Mouse (Mus musculus): ENCODE measurements around the gene Rbm47. TPM values are rescaled to one million over a fixed set of nuclear protein-coding genes. Genes with fewer than 3 reads are reported as not detected.
"Not testable (repeated sequence)": the region's sequence is repeated elsewhere in the genome, so short reads cannot be mapped to it uniquely, and the experiment has no call there.

The Rbm47 gene
- total and polyA plus RNA-seq, 3 experiments, result 78.8 to 121 (median 84.7) TPM

DNA sequence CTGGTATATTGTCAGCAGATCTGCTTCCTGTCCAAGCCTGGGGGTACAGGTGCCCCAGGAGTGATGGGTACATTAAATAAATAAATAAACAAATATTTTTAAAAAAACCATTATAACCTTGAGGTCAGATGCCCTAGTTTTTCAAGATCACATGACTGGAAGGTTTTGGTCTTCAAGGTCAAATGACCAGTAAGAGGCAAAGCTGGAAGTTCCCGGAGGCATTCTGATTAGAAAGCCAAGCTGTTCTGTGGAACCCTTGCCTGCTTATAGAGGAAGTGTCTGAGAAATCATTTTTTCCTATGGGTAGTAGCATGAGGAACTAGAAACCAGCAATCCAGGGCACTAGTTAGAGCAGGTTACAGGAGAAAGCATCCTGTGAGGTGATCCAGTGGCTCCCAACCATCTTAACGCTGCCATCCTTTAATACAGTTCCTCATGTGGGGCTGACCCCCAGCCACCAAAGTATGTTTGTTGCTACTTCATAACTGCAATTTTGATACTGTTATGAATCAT, 157.4 kb downstream of the Rbm47 start:
- no peak for DNase-seq

DNA sequence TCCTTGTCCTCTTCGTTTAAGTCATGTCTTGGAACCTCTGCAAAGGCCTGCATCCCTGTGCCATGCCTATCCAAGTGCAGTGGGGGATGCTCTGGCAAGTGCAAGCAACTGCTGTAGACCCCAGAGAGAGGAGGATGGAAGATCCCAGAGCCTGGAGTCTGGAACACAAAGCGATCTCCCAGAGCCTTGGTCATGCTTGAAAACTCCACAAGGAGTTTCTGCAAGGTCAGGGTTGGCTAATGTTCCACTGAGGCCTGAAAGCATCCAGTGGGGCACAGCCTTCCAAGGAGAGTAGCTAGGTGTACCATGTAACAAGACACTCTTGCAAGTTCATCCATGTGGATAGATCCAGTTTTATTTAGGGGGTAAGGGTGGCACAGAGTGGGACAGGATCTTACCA, 158.5 kb downstream of the Rbm47 start:
- DNase-seq, result no peak

DNA sequence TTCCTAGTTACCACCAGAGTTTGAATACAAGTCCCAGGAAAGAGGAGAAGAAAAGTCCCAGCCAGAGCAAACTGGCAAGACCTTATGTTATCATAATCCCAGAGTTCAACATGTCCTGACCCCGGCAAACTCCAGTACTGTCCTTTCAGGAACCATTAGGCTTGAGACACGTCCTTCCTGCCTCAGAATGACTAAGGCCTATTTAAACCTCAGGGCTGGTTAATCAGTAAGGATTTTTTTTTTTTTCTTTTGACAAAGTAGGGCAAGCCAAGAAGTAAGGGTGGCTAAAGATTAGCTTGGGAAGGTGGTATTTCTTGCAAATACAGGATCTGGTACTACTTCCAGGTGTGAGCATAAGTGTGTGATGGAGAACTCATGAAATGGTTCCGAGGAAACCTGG, 158.9 kb downstream of the Rbm47 start:
- no peak for DNase-seq

DNA sequence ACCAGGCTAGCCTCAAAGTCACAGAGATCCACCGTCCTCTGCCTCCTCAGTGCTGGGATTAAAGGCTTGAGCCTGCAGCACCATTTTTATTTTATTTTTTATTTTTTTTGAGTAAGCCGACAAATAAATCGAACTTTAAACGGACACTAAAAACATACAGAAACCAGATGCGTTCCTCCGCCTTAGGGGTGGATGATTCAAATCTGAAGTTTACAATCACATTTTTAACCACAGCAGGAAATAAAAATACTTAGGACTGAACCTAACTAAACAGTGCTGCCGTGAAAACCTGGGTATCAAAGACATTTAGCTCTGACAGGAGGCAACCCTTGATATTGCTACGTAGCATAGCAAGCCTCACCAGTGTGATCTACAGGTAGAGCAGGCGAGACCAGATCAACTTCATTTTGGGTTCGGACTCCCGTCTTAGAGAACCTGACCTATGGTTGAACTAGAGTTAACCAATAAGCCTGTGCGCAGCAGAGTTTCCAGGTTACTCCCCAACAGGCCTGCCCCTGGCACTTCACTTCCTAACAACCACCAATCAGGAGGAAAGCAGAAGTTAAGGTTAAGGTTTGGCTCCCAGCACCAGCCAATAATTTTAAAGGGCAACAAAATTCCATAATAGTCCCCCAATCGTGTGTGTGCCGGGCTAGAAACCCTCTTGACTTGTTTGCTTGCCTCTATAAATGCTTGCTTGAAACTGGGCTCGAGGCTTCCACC, 164.5 kb downstream of the Rbm47 start:
- DNase-seq, result no peak

DNA sequence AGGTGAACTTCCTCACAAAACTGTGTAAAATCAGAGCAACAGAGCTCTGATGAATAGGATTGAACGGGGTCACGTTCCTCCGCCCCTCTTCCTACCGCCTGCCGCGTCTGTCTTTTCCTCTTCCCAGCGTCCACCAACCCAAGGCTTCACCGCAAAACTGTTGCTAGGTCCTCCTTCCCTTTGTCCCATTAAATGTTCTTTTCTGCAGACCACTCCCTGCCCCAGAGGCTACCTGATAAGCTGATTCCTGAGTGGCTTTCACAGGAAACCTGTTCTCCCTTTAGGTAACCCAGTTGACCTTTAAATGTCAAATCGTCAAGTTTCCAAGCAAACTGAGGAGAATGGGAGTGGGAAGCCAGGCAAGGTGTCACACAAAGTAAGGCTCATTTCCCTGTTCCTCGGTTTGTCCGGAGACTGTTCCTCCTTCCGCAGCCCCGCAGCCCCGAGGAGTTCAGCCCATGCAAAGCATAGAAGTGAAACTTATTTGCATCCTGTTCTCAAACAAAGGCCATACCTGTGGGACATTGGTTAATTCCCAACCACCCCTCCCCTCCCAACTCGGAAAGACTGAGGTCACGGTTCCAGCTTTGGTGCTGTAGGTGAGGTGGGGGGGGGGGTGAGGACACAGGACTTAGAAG, 167.8 kb downstream of the Rbm47 start:
- DNase-seq, result no peak

DNA sequence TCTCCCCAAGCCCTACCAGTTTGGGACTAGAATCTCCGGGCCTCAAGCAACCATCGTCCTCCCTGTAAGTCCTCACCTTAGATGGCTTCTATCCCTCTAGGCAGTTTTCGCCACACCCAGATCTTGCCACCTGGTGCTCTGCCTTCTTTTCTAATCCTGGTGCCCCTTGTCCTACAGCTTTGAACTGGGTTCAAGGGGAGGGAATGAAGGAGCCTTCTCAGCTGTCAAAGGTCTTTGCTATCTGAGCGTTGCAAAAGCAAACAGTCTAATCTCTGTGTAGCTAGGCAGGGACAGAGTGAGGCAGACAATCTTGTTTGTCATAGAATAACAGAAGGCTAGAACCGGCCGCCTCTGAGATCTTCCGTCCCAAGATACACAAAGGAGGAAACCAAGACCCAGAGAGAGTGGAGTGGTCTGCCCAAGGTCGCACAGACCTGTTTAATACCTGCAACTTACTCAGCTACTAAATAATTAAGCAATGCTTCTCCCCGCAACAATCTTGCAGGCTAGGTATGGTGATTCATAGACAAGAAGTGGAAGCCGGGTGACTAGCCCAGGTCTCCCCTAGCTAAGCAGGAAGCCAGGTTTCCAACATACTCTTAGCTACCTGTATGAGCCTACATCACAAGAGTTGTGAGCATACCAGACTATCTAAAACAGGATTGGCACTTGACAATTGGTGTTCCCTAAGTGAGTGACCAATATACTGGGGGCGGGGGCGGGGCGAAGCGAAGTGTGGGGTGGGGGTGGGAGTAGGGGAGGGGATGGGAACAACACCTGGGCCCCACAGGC, 168.6 kb downstream of the Rbm47 start, which contains the start of gene 9130230L23Rik:
Gene 9130230L23Rik (minus strand): TSS at position 152 of the 792 bp plus-strand sequence.
- DNase-seq, result no peak

DNA sequence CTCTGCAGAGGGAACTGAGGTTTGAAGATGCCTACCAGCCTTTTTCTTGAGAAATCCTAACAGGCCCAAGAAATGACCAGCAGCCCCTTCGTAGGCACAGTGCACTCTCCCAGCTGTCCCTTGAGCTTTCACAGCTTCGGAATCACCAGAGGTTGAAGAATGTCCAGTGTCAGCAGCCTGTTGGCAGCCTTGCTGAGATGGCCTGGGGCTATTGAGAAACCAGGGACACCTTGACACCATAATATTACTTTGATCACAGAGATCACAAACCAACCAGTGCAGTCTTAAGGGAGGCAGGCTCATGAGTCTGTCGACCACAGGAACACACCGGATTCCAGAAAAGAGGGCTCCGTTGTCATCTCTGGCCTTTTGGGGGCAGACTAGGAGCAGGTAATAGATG, 171.7 kb downstream of the Rbm47 start:
- DNase-seq, result no peak

DNA sequence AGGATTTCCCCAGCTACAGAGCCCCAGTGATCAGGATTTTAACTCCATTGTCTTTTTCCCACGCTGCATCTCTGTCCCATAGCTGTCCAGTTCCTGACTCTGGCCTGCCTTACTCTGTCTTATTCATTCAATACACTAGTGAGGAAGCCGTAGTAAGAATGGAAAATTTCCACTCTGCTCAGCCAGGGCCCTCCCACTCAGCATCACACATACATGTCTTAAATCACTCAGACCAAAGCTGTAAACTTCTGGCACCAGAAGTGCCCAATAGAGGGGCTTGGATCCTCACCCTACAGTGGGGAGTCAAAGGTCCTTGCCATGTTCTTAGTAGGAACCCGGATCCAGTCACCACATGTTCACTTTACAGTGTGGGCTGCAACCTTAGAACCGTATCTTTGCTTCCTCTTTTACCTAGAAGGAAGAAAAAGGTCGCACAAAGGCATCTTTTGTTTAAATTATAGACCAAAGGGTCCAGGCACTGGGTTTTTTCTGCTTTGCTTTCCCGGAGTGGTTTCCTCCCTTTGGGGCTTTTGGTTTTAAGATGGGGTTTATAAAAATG, 172.3 kb downstream of the Rbm47 start:
- no peak for DNase-seq

DNA sequence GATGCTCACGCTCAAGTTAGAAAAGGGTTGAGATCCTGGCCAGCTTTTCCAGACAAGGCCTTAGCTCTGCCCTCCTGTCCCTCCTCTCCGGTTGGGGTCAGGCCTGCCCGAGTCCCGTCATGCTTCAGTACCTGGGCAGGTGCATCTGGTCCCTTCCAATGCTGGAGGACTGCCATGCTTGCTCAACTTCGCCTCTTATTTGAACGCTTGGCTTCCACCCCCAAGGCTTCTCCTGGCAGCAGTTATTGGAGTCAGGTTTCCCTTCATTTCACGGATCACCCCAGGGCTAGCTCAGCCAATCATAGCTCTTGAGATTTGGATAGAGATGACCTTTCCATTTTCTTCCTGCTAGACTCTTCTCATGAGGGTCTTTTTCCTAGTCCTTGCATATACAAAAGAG, 172.8 kb downstream of the Rbm47 start:
- DNase-seq, result no peak

DNA sequence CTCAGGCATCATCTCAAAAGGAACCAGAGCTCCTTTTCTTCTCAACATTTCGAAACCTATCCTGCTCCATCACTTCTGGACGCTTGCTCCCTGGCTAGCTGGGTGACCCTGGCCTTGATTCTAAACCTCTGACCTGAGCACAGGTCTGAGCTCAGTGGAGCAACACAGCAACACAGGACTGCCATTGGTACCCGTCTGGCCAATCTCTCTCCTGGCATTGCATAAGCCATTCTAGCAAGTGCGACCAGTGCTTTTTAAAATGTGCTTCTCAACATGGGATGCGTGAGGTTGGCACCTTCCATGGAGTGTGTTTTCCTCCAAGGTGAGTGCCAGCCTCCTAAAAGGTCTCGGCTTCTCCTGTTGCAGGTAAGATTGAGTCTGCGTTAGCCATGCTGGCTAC, 173.8 kb downstream of the Rbm47 start:
- no peak for DNase-seq

DNA sequence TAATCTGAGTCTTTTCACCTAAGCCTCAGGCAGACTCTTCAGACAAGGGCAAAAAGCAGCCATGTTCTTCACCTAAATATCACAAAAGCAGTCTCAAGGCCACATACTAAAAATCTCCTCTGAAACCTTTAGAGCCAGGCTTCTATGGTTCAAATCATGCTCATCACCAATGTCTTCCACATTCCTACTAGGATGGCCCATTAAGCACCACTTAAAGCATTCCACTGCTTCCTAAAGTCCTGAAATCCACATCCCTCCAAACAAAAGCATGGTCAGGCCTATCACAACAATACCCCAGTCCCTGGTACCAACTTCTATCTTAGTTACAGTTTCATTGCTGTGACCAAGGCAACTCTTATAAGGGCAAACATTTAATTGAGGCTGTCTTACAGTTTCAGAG, 175.1 kb downstream of the Rbm47 start:
- no peak for DNase-seq

DNA sequence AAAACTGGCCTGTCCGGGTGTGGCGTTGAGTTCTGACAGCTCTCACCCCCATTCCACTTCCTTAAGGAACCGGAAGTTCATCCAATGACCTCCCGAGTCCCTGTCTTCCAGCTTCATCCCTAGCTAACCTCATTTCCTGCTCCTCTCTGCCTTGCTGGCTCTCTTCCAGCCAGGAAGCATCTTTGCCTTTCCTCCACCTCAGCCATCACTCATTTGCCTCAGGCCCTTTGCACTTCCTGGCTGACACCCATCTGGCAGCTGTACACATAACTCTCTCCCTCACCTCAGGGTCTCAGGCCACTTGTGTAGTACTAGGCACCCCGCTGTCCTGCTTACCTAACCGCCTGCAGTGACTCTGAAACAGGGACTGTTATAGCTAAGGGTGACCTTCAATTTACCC, 178.3 kb downstream of the Rbm47 start:
- peak; percentile 58 for DNase-seq

DNA sequence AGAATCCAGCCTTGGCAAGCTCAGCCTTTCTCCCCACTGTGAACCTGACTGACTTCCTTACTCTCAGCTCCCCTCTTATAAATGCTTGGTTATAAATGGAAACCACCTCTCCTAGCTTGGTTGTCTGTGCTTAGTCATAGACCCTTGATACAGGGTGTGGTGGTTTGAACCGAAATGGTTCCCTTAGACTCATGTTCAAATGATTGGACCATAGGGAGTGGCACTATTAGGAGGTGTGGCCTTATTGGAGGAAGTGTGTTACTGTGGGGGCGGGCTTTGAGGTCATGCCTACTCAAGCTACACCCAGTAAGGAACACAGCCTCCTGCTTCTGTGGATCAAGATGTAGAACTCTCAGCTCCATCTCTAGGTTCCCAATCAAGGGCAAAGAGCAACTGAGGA, 181.7 kb downstream of the Rbm47 start:
- DNase-seq, result no peak

DNA sequence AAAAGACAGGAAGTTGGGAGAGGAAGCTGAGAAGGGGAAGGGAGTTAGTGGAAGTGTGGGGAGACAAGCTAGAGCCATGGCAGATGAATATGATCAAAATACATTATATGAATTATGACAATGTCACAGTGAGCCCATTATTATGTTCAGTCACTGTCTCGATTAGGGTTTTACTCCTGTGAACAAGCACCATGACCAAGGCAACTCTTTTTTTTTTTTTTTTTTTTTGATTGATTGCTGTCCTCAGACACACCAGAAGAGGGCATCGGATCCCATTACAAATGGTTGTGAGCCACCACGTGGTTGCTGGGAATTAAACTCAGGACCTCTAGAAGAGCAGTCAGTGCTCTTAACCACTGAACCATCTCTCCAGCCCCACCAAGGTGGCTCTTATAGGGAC, 185.9 kb downstream of the Rbm47 start:
- DNase-seq, result not testable (repeated sequence)

DNA sequence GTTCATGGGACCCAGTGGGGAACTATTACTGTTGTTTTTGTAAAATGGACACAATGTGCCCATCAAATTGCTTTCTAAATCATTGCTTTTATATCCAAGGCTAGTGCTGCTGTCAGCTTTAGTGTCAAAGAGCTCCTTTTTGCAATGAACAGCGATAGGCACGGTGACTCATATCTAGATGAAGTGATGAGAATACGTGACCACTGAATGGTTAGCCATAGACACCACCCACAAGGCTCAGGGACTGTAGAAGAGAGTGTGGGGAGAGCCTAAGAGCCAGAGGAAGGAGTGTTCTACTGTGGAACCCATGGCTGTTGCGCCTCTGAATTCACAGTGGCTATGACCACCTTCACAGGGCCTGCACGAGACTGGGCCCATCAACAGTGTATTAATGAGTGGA, 186.5 kb downstream of the Rbm47 start:
- DNase-seq, result no peak

DNA sequence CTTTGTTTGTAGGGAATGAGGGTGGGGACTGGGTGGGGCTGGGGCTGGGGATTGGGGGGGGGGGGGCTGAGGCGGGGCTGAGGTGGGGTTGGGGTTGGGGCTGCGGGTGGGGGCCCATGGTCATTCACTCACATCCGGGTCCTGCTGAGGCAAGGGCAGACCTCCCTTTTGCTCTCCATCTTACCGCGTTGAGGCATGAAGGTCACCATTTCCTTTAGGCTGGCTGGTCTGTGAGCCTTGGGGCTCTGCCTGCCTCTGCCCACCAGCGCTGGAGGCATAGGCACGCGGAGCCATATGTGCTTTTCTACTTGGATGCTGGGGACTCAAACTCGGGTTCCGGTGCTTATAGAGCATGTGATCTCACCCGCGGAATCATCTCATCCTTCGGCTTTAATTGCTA, 197.2 kb downstream of the Rbm47 start:
- DNase-seq, result no peak

DNA sequence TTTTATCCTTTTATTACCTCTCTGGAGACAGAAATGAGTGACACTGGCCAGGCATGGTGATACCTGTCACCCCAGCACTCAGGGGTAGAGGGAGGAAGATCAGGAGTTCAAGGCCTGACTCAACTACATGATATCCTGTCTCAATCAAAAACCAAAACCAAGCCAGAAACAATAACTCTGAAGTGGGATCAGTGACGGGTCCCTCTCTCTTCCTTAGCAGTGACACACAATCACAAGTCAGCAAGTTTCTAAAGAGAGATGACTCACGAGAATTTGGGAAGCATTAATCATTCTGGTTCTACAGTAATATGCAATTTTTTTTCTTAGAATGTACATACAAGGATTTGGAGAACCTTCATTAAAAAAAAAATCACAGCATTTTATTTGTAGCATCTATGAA, 199.7 kb downstream of the Rbm47 start:
- DNase-seq, result peak; percentile 8

DNA sequence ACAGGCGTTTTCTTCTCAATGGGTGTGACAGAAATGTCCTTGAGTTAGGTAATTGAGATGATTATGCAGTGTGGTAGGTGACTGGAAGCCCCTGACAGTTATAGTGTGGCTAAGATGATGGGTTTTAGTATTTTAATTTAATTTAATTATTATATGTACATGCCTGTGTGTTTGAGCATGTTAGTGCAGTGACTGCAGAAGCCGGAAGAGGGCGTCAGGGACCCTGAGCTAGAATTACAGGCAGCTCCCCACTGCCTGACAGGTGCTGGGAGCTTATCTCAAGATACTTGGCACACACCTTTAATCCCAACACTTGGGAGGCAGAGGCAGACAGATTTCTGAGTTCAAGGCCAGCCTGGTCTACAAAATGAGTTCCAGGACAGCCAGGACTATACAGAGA, 204.9 kb downstream of the Rbm47 start:
- DNase-seq, result no peak

DNA sequence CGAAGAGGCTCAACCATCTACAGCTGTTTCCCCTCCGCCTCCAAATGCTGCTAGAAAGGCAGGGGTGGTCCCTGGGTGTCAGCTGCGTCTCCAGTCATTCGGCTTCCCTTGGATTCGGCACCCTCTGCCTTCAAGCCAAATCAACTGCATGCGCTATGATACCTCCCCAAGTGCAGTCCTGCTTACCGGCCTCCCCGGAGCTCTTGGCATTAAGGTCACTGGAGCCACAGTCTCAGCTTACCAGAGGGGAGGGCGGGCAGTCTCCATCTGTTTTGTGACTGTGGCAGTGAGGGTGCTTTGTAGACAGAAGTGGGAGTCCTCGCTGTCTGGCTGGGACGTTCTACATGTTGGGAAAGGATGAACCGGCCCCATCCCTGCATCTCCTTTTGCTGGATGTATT, 205.8 kb downstream of the Rbm47 start:
- DNase-seq, result no peak

Data from adrenal gland, adult 2 months (tissue).